Mouse (Mus musculus): ENCODE measurements at regions not wholly inside any gene's neighbourhood (a gene's known extent, or its start where the extent isn't known, plus 50 kb on each side); places are given as distances from the start of the nearest gene placed in this dataset.

- DNase-seq, result no peak
These were observed 51.3 kb upstream of the Mki67 start for GRCm38 (mm10) chr7:135767493-135767892.

DNA sequence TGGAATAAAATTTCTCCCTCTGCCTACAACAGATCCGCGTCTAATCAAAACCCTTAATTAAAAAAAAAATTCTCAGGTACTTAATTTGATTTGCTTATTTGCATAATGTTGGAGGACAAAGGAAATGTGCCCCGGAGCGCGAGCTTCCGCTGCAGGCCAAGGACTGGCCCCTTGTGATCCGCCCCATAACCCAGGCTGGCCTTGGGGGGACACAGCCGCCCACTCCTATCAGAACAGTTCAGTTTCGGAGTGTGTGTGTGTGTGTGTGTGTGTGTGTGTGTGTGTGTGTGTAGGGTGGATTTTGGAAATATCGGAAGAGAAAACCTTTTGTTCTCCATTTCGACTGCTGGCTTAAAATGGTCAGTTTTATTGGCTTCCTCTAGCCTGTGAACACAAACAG, 51.9 kb upstream of the Mki67 start:
- no peak for DNase-seq

GRCm38 (mm10) chr7:135768592-135768991, 52.4 kb upstream of the Mki67 start:
- DNase-seq, result peak; percentile 86 to 90

DNA sequence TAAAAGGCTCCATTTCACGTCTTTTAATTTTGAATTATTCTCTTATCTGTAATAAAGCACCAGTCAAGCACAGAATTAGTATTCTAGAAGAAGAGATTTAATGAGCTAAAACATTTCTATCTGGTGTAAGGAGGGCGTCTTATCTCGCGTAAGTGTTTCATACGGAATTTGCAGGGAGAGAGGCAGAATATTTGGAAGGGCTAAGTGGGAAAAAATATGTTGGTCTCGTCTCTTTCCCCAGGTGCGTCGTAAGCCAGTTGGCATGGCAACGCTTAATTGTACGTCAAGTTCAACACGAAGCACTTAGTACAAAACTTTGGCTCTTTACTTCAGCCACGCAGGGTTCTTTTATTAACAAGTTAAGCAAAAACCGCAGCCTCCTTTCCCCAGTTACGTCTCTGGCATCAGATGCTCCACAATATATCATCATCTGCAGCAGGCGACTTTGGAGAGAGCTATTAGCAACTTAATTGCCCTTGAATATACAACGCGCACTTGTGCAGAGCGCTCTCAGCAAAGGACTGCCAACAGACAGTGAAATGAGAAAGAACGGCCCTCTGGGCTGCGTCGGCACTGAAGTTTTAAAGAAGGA, 53.0 kb upstream of the Mki67 start:
- no peak for DNase-seq

DNA sequence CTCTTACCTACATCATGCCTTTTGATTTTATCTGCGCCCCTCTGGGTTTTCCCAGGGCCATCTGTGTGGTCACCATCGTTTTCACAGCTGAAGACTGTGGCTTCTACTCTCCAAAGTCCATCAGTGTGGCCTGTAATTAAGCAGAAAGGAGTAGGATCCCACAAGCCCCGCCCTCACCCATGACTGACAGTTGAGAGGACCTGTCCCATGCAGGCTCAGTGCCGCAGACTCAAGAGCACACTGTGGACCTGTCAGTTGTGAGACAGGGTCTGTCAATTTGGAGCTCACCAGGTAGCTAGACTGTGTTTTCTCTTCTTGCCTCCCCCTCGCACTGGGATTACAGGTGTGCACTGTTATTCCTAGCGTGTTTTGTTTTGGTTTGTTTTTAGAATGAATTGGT, 53.9 kb upstream of the Mki67 start:
- no peak for DNase-seq

- no peak for DNase-seq
These were observed 59.8 kb upstream of the Mki67 start for GRCm38 (mm10) chr7:135775832-135776433.

- DNase-seq, result peak in 1 of 2 experiments; percentile 1
These were observed 74.0 kb upstream of the Mki67 start for GRCm38 (mm10) chr7:135790167-135790566.

GRCm38 (mm10) chr7:135790978-135791377, 74.8 kb upstream of the Mki67 start:
- DNase-seq, result peak; percentile 60 to 77

- peak in 1 of 2 experiments; percentile 15 for DNase-seq
These were observed 76.0 kb upstream of the Mki67 start for GRCm38 (mm10) chr7:135791953-135792690.

GRCm38 (mm10) chr7:135792918-135793317, 76.8 kb upstream of the Mki67 start:
- peak; percentile 19 to 66 for DNase-seq

DNA sequence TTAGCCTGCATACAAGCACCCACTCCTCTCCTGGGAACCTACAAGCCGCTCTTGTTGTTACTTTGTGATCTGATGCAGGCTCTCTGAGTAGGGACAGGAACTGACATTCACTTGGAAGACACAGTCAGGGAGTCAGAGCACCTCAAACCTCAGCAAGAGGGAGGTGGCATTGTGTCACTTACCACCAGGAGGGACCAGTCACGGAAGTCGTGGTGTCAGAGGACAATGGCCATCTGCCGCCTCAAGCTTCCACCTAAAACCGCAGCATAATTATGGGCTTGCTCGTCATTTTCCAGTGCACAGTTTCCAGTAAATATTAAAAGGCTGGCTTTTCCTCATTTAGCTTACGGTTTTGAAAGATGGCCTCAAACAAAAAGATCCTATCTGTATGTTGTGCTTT, 78.1 kb upstream of the Mki67 start:
- DNase-seq, result peak; percentile 12 to 45

- DNase-seq, result no peak
These were observed 78.5 kb upstream of the Mki67 start for GRCm38 (mm10) chr7:135794679-135795078.

GRCm38 (mm10) chr7:135798441-135798840, 82.3 kb upstream of the Mki67 start:
- no peak for DNase-seq

GRCm38 (mm10) chr7:135802598-135803121, 86.5 kb upstream of the Mki67 start:
- DNase-seq, result no peak

DNA sequence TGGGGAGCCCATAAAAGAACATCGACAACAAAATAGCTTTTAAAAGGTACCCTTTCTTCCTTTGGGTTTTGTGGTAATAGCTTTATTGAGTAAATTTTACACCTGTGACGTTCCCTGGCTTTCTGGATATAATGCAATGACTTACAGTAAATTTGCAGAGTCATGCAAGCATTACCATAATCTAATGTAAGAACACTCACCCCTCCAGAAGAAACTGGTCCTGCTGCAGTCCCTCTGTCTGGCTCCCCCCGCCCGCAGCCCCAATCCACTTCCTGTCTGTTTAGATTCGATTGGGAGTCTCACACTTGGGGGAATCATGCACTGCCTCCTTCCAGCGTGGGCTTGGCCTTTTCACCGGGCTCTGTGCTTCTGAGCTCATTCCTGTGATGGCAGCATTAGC, 88.6 kb upstream of the Mki67 start:
- no peak for DNase-seq

- DNase-seq, result no peak
These were observed 90.0 kb upstream of the Mki67 start for GRCm38 (mm10) chr7:135806139-135806538.

DNA sequence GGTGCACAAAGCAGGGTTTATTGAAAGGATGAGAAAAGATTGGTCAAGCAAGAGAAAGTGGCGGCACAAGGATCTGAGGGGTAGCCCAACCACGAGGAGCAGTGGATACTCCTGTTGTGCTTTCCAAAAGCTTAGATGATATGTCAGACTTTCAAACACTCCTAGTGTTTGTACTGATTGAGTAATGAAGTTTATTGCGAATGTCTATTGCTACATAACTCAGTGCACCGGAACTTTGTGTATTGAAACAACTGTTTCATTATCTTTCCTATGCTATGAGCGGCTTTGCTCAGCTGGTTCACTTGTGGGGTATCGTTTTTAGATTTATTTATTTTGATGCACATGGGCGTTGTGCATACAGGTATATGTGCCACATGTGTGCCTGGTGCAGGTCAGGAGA, 90.5 kb upstream of the Mki67 start:
- no peak for DNase-seq

DNA sequence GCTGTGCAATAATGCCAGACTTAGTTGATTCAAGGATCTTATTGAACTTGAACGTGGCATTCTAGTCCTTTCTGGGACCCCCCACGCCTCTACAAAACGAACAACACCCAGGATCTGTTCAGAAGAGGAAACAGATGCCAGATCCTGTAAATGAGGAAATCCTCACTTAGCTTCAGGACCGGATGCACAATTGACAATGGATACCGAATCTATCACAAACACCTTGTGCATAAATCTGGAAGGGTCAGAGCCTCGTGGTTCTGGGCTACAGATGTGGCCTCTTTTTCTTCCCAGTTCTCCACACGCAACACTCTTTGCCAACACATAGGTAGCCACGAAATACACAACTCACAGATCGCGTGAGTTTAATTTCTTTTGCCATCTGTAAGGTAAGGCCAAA, 93.0 kb upstream of the Mki67 start:
- DNase-seq, result peak in 1 of 2 experiments; percentile 6

DNA sequence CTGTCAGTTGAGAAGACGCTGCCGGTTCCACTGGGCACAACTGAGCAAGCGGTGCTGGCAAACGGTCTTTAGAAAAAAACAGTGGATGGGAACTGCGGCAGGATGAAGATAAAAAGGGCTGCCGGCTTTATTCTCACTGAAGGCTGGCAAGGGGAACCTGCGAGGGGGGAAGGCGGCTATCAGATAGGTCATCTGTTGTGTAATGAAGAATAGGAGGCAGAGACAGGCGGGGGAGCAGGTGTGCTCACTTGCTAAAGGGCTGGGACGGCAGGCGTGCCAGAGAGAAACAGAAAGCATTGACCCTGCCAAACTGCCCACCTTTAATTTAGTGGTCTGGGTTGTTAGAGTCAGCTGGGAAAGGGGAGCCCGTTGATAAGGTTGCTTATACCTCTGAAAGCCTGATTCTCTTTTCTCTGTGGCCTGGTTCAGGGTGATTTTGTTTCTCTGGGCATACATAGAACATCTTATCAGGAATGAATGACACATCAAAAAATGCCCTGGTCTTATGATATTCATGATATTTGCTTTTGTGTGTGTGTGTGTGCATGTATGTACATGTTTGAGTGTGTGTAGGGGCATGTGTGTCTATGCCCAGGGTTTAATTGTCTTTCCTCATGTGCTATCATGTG, 93.7 kb upstream of the Mki67 start:
- DNase-seq, result peak; percentile 21 to 41

DNA sequence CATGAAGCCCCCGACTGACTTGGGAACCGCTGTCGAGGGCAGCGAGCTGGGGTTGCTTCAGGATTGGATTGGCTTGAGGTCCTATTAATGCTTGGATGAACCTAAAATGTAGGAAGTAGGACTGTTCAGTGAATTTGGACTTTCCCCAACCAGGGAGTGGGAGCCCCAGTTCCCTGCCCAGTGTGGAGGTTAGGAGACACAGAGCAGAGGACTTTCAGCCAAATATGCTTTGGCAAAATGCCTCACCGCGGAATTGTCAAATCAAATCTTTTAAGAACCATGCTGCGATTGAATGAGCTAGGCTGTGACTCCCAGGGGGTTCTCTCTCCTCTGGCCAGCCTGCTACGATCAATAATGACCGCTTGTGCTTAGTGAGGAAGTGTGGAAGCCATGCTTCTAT, 94.8 kb upstream of the Mki67 start:
- DNase-seq, result no peak

GRCm38 (mm10) chr7:135813616-135814015, 97.5 kb upstream of the Mki67 start:
- no peak for DNase-seq

- no peak for DNase-seq
These were observed 100.0 kb upstream of the Mki67 start for GRCm38 (mm10) chr7:135816191-135816590.

DNA sequence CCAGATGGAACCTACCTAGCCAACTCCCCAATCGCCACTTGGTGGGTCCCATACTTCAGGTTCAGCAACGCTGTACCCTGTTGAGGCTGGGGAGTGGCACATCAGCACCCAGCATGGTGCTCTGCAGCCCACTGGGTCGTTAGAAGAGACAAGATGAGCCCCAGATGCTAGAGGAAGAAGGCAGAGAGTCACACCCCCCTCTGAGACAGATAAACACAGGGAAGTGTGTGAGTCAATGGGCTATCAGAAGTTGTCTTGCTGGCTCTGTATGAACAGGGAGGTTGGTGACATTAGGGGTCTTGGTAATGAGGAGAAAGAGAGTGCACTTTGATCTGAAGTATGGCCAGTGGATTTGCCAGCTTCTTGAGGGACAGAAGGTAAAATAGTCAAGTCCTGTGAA, 101.7 kb upstream of the Mki67 start:
- DNase-seq, result no peak

DNA sequence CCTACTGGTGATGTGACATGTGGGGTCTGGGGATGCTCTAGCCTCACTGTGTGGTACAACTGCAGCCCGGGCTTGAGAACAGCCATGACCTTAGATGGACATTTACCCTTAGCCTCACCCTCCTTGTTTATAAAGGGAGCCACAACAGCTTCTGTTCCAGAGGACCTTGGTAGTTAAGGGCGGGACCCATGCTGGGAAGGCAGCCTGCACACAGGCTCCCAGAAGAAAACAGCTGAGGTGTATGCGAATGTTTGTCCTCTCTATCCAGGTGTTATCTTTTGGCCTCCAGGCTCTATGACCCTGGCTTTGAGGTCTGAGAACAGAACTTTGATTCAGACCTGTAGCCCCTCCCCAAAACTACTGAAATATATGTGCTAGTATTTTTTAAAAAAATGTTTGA, 102.1 kb upstream of the Mki67 start:
- no peak for DNase-seq
